Mouse (Mus musculus) heart, postnatal 14 days (tissue): ENCODE data around the gene Ly6g6c. TPM values are rescaled to one million over a fixed set of nuclear protein-coding genes. Genes with fewer than 3 reads are reported as not detected.

Source experiments
- DNase-seq, 2 experiments: peaks; one replicate each; pipeline ENCODE4 v3.0.0; 2021 to 2022
- intact Hi-C: fragments of 180-260 bp; cut with DNase I; formaldehyde crosslinking; loops from one replicate; pipeline ENCODE4 v1.15.1; 2025
- total RNA-seq, 2 experiments: library from RNA; stranded (reverse); gene quantifications; 2 replicates each; pipeline ENCODE4 v1.2.3; 2021

Gene Ly6g6c
- total RNA-seq, 2 experiments from 2014 or later, result not detected

- peak; percentile 80 to 84 for DNase-seq
- intact Hi-C loops, result no loop called here
Measured at GRCm38 (mm10) chr17:35051156-35052086, 13.8 kb upstream of the Ly6g6c start.

- intact Hi-C loops, result no loop called here
- no peak for DNase-seq
Measured at GRCm38 (mm10) chr17:35052271-35052798, 12.9 kb upstream of the Ly6g6c start.

GRCm38 (mm10) chr17:35055691-35056495, 9.3 kb upstream of the Ly6g6c start:
- peak in 1 of 2 experiments; percentile 22 for DNase-seq
- intact Hi-C loops, result no loop called here

- intact Hi-C loops, result no loop called here
- DNase-seq, result no peak
Measured at GRCm38 (mm10) chr17:35057090-35057489, 8.1 kb upstream of the Ly6g6c start.

GRCm38 (mm10) chr17:35058316-35058715, 6.9 kb upstream of the Ly6g6c start:
- intact Hi-C loops, result no loop called here
- DNase-seq, result no peak

- intact Hi-C loops, result loop anchor here (1.0 kb wide), 1 partner anchor 37 kb away; no protein-coding TSS in a partner anchor
- peak; percentile 93 to 96 for DNase-seq
Measured at GRCm38 (mm10) chr17:35058911-35059892, 6.0 kb upstream of the Ly6g6c start, which contains the start of gene Ddah2. TSS of gene Ddah2 (plus strand) at chr17:35059035.

GRCm38 (mm10) chr17:35060071-35060470, 5.1 kb upstream of the Ly6g6c start:
- intact Hi-C loops, result no loop called here
- no peak for DNase-seq

GRCm38 (mm10) chr17:35060737-35061297, 4.4 kb upstream of the Ly6g6c start:
- intact Hi-C loops, result no loop called here
- peak in 1 of 2 experiments; percentile 27 for DNase-seq

GRCm38 (mm10) chr17:35061299-35061698, 3.9 kb upstream of the Ly6g6c start:
- intact Hi-C loops, result no loop called here
- no peak for DNase-seq

GRCm38 (mm10) chr17:35063466-35063865, 1.7 kb upstream of the Ly6g6c start:
- intact Hi-C loops, result no loop called here
- peak; percentile 42 to 61 for DNase-seq

GRCm38 (mm10) chr17:35064378-35064877, 760 bp upstream of the Ly6g6c start:
- intact Hi-C loops, result no loop called here
- no peak for DNase-seq

- intact Hi-C loops, result no loop called here
- DNase-seq, result no peak
Measured at GRCm38 (mm10) chr17:35066084-35066483, 896 bp downstream of the Ly6g6c start, which contains the start of gene Mpig6b. TSS of gene Mpig6b (minus strand) at chr17:35066184.

- no peak for DNase-seq
- intact Hi-C loops, result no loop called here
Measured at GRCm38 (mm10) chr17:35068213-35068914, 3.2 kb downstream of the Ly6g6c start.

GRCm38 (mm10) chr17:35070556-35071229, 5.5 kb downstream of the Ly6g6c start:
- intact Hi-C loops, result no loop called here
- no peak for DNase-seq

GRCm38 (mm10) chr17:35071454-35071853, 6.3 kb downstream of the Ly6g6c start:
- no peak for DNase-seq
- intact Hi-C loops, result no loop called here

GRCm38 (mm10) chr17:35074097-35074496, 8.9 kb downstream of the Ly6g6c start:
- no peak for DNase-seq
- intact Hi-C loops, result no loop called here

- intact Hi-C loops, result no loop called here
- no peak for DNase-seq
Measured at GRCm38 (mm10) chr17:35076507-35077176, 11.5 kb downstream of the Ly6g6c start, which contains the start of gene Ly6g6e. TSS of gene Ly6g6e (plus strand) at chr17:35076902.
